Mouse (Mus musculus) heart, postnatal 0 days (tissue): ENCODE measurements at regions not wholly inside any gene's neighbourhood (a gene's known extent, or its start where the extent isn't known, plus 50 kb on each side); places are given as distances from the start of the nearest gene placed in this dataset.

ENCODE experiments used
- ATAC-seq: fragments of 200-750 bp; cut with Nextera tagmentation; 2 replicates; pipeline ENCODE4 v1.8.0; 2017; ENCODE audit warnings: low read depth, moderate number of reproducible peaks, moderate library complexity; ENCODE audit not compliant: insufficient read depth
- DNase-seq: peaks from one replicate; pipeline ENCODE4 v3.0.0-alpha.2; 2016; ENCODE audit warnings: low spot score
- H3K27ac ChIP-seq: fragments of 300-500 bp; sonication (generic); 2 replicates; pipeline ENCODE4 v1.5.1; 2014; ENCODE audit warnings: low read depth, mild to moderate bottlenecking
- H3K27me3 ChIP-seq: fragments of 300-500 bp; sonication (generic); 2 replicates; pipeline ENCODE4 v1.6.1; 2014; ENCODE audit warnings: low read length, mixed read lengths; ENCODE audit not compliant: control insufficient read depth, insufficient read depth
- H3K36me3 ChIP-seq: fragments of 300-500 bp; sonication (generic); replicated peaks from 2 replicates; pipeline ENCODE4 v1.6.1; 2014; ENCODE audit warnings: low read length, mixed read lengths; ENCODE audit not compliant: control insufficient read depth, insufficient read depth
- H3K4me1 ChIP-seq: fragments of 300-500 bp; sonication (generic); 2 replicates; pipeline ENCODE4 v1.6.1; 2014; ENCODE audit warnings: antibody characterized with exemption; ENCODE audit not compliant: control insufficient read depth, insufficient read depth
- H3K4me2 ChIP-seq: fragments of 300-500 bp; sonication (generic); 2 replicates; pipeline ENCODE4 v1.6.1; 2014; ENCODE audit warnings: low read depth, mild to moderate bottlenecking, low read length, moderate library complexity
- H3K4me3 ChIP-seq: fragments of 300-500 bp; sonication (generic); 2 replicates; pipeline ENCODE4 v1.5.1; 2014; ENCODE audit warnings: low read depth, low read length
- H3K9ac ChIP-seq: fragments of 300-500 bp; sonication (generic); replicated peaks from 2 replicates; pipeline ENCODE4 v1.6.1; 2014; ENCODE audit warnings: low read depth, low read length, mixed read lengths
- H3K9me3 ChIP-seq: fragments of 300-500 bp; sonication (generic); replicated peaks from 2 replicates; pipeline ENCODE4 v1.6.1; 2016; ENCODE audit warnings: low read length; ENCODE audit not compliant: control insufficient read depth
- CTCF ChIP-seq: IDR thresholded peaks from 2 replicates; pipeline ENCODE4 v1.5.1; 2016; ENCODE audit warnings: antibody characterized with exemption, control low read depth, low read depth
- EP300 ChIP-seq: IDR thresholded peaks from 2 replicates; pipeline ENCODE4 v1.6.1; 2016; ENCODE audit warnings: antibody characterized with exemption, low read depth
- WGBS: fragments of 180-500 bp; shearing (Covaris S2); extraction: QIAGEN DNeasy Blood & Tissue Kit; methylation state at CpG from one replicate; pipeline ENCODE4 v1.1.7; 2014; 5-methylcytosine and 5-hydroxymethylcytosine counted together

DNA sequence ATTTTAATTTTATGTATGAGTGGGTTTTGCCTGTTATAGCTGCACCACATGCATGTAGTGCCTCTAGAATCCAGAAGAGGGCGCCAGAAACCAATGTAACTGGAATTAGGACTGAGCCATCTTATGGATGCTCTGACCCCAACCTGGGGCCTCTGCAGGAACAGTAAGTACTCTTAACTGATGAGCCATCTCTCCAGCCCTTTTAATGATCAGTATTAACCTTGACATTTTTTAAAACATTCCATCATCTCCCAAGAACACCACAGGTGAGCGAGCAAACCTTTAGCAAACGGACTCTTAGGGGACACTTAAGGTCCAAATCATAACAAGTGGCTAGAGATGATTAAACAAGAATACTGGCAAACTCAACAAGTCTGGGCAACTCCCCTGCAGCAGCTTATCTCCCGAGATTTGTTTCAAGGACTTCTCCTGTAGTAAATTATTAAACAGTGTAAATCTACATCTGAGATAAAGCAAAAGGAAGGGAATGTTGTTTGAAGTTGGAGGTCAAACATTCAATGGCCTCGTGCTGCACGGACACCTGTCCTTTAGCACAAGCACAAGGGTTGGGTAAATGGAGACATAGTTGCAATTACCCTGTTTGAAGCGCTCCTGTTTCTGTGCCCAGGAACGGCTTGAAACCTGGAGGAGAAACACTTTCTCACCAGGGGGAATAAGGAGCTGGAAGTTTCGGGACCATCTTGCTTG lies 75.9 kb upstream of the Cpsf6 start:
- DNase-seq (peak; percentile 26), ATAC-seq (no peak)
- TF ChIP-seq CTCF (peak; percentile 63), EP300 (no peak)
- no peaks in the 10 kb centered on the region for H3K36me3 ChIP-seq
- 72% methylated on average over 9 of the region's 9 CpGs for WGBS
- H3K4me3 ChIP-seq = no peak overlapping the region
- no peak overlapping the region for H3K9ac ChIP-seq
- no peaks in the 10 kb centered on the region for H3K9me3 ChIP-seq
- H3K27ac ChIP-seq = no peak overlapping the region
- H3K4me1 ChIP-seq = no peaks in the 10 kb centered on the region
- no peaks in the 10 kb centered on the region for H3K27me3 ChIP-seq
- H3K4me2 ChIP-seq = no peak overlapping the region

DNA sequence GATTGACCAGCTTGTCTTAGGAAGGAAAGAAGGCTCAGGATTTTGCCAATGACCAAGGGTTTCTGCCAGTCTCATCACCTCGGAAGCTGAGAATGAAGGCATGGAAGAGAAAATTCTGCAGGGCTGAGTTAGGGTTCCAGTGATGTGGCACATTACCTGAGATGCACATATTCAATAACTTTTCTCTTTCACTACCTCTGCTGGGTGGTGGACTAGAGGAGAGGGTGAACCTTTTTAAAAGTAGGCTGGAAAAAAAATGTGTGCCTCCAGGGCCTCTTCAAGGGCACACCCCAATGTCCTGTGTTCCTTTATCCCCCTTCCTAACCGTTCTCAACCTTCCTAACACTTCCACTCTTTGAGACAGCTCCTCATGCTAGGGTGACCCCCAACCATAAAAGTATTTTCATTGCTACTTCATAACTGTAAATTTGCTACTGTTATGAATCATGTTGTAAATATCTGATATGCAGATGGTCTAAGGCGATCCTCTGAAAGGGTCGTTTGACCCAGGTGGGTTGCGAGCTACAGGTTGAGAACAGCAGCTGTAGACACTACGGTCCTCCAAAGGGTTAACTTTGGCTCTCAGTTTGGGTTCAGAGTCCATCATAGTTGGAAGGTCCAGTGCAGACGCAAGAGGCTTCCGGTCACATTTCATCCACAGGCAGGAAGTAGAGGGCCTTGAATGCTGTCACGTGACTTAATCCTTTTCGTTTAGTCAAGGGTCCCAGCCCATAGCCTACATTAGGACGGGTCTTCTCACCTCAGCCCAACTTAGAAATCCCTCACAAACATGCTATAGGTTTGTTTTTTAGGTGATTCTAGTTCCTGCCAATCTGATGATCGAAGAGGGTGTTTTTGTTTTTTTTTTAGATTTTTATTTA lies 75.1 kb upstream of the Cpsf6 start:
- Histone ChIP-seq H3K27me3 (no peaks in the 10 kb centered on the region), H3K4me2 (no peak overlapping the region), H3K9ac (no peak overlapping the region), H3K4me3 (no peak overlapping the region), H3K27ac (no peak overlapping the region), H3K4me1 (no peaks in the 10 kb centered on the region), H3K9me3 (no peaks in the 10 kb centered on the region), H3K36me3 (no peaks in the 10 kb centered on the region)
- DNase-seq (no peak), ATAC-seq (no peak)
- no peak for TF ChIP-seq CTCF
- no peak for TF ChIP-seq EP300
- 63% methylated on average over 12 of the region's 12 CpGs for WGBS

DNA sequence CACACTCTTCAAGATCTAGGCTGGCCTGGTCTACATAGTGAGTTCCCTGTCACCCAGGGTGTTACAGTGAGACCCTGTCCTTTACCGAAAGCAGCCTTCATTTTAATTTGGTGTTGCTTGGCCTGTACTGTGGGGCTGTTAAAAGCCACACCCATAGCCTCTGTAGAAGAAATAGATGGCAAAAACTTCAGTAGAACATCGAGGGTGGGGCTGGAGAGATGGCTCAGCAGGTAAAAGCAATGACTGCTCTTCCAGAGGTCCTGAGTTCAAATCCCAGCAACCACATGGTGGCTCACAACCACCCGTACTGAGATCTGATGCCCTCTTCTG lies 74.3 kb upstream of the Cpsf6 start:
- Histone ChIP-seq H3K9ac (no peak overlapping the region), H3K4me1 (no peaks in the 10 kb centered on the region), H3K9me3 (no peaks in the 10 kb centered on the region), H3K4me2 (no peak overlapping the region), H3K27ac (no peak overlapping the region), H3K4me3 (no peak overlapping the region), H3K36me3 (no peaks in the 10 kb centered on the region), H3K27me3 (no peaks in the 10 kb centered on the region)
- DNase-seq = no peak
- no peak for TF ChIP-seq CTCF
- no peak for TF ChIP-seq EP300
- no peak for ATAC-seq
- WGBS = 87% methylated on average over 3 of the region's 3 CpGs

DNA sequence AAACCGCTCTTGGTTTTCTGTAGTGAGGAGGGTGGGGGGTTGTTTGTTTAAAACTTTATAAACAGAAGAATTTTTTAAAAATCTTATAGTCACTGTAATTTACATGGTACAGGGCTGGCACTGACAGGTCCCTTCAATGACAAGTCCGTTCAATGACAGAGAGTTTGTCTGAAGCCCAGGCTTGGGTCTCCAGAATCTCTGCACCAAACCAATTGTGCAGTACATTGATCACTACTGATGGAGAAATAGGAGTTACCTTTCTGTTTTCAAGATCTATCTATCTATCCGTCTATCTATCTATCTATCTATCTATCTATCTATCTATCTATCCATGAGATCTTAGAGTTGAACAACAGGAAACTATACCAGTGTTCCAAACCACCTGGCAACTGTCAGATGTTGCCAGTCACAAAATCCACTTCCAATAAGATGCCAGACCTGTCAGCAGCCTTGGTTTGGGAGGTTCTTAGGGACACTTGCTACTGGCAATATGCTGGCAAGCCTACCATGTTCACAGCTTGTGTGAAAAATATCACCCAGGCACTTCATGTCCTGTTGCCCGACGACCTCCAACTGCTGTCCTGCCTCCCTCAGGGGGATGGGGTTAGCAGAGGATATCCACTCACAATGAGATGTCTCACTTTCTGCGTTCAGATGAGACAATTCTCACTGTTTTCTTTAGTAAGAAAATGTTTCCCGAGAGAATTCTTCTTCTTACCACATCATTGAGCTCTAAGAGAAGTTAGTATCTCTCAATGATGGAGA lies 73.8 kb upstream of the Cpsf6 start:
- Histone ChIP-seq H3K9me3 (no peaks in the 10 kb centered on the region), H3K9ac (no peak overlapping the region), H3K4me2 (no peak overlapping the region), H3K4me1 (no peaks in the 10 kb centered on the region), H3K27me3 (no peaks in the 10 kb centered on the region), H3K36me3 (no peaks in the 10 kb centered on the region), H3K4me3 (no peak overlapping the region), H3K27ac (no peak overlapping the region)
- no peak for DNase-seq
- TF ChIP-seq EP300 = no peak
- no peak for TF ChIP-seq CTCF
- no peak for ATAC-seq
- 78% methylated on average over 7 of the region's 7 CpGs for WGBS

GRCm38 (mm10) chr10:117452190-117452950 lies 72.6 kb upstream of the Cpsf6 start:
- no peak overlapping the region for H3K4me3 ChIP-seq
- no peaks in the 10 kb centered on the region for H3K9me3 ChIP-seq
- no peaks in the 10 kb centered on the region for H3K36me3 ChIP-seq
- no peaks in the 10 kb centered on the region for H3K4me1 ChIP-seq
- WGBS = 30% methylated on average over 7 of the region's 7 CpGs
- peak overlapping the region; percentile 50; the same call in 1 of the 2 replicates for H3K27ac ChIP-seq
- TF ChIP-seq EP300 = no peak
- TF ChIP-seq CTCF = no peak
- H3K4me2 ChIP-seq = no peak overlapping the region
- DNase-seq (peak; percentile 39), ATAC-seq (peak; percentile 64)
- no peaks in the 10 kb centered on the region for H3K27me3 ChIP-seq
- H3K9ac ChIP-seq = no peak overlapping the region
